Mouse (Mus musculus) urinary bladder, postnatal 4 days (tissue): ENCODE results near the gene Prmt1.
"Not testable (repeated sequence)": the region's sequence is repeated elsewhere in the genome, so short reads cannot be mapped to it uniquely, and the experiment has no call there.

Source experiments
- DNase-seq, 2 experiments: peaks; one replicate each; pipeline ENCODE4 v3.0.0; 2021 to 2022; ENCODE audit warnings: low spot score in 2 of 2

The Prmt1 gene

DNA sequence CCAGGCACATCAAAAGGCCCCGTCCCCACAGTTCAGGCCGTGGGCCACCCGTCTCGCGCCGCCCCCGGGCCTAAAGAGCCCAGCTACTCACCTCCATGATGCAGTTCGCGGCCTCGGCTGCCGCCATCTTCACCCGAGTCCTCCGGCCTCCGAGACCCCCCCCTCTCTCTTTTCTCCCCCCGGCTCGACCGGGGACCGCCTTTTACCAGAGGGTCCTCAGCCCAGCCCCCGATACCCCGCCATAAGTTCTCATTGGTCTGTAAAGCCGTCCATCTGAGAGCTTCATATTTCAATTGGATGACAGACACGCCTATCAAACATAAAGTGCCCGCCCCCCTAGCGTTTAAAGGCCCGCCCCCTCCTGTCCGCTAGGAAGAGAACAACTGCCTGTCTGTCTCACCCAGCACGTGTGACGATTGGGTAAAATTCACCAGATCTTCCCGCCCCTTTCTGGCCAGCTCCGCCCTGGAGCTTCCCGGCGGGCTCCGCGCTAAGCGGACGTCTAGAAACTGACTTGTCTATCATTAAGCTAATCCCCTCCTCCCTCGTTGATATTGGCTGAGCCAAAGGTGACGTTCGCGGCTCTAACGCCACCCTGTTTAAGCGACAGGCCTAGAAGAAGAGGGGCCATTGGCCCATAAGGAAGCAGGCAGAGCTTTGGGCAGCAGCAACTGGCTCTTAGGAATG is at the start of gene Prmt1:
Prmt1 (minus strand) TSS at position 377 of the 687 bp plus-strand sequence.
- peak; percentile 96 to 99 for DNase-seq

DNA sequence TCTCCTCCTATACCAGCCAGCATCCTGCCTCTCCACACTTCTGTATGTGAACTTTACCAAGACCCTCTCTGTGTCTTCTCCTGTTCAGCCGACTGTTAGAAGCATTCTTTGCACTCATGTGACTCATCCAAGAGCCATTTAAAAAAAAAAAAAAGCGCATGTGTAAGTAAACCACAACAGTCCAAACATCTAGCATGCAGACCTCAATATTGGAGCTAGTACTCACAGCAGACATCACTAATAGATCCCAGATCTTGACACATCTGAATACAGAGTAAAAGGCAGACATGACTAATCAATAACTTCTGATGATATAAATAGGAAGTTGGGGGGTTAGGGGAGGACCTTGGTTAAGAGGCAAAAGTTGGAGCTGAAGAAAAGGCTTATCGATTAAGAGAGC is 49.3 kb upstream of the Prmt1 start:
- no peak for DNase-seq

DNA sequence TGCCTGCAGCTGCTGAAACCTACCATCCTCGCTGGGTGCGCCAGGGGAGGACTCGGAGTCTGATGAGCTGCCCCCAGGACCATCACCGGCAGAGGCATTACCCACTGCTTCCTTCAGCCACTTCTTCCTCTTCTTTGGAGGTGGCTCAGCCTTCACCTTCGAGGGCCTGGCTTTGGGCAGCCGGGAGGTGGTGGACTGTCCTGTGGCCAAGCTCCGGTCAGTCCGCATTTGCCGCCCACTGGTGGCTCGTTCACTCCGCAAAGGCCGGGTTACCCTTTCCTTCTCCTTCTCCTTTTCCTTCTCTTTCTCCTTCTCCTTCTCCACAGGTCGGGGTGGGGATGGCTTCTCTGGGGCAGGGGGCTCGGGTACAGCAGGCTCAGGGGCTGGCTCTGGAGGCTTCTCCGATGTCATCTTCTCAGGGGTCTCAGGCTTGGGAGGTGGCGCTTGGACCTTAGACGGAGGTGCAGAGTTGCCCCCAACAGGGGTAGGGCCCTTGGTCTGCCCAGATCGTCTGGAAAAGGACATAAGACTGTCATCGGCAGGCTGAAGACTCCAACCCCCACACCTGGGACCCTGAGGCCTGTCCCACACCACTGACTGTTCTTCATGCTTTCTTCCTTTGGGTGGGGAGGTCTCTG is 47.5 kb upstream of the Prmt1 start:
- no peak for DNase-seq

DNA sequence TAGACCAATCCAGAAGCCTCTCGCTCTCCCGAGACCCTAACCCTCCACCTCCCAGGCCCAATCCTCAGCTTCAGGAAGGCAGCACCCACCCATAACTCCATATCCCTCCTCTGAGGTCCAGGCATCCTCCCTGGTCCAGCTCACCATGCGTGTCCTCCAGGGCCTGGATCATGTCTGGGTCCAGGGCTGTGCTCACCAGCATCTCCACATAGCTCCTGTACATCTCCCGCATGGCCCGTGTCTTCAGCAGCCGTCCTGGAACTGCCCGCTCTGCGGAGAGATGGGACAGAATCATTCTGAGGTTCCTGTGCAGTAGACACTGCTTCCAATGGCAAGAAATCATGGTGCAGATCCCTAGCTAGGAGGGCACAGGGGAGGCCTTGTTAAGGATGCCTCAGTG is 44.5 kb upstream of the Prmt1 start:
- DNase-seq, result no peak

DNA sequence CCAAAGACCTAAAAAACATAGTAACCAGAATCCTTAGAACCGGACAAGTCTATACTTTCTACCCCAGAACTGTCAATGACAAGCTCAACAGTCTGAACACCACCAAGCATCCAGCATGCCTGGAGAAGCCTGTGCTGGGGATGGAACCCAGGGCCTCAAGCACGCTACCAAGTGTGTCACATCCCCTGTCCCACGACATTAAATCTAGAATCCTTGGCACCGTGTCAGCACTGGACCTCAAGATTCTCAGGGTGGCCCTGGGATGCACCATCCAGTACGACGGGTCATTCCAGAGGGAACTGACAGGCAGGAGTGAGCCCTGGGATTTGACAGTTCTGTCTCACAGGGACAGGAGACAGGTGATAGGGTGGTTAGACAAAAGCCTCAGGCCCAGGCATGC is 43.6 kb upstream of the Prmt1 start:
- DNase-seq, result no peak

DNA sequence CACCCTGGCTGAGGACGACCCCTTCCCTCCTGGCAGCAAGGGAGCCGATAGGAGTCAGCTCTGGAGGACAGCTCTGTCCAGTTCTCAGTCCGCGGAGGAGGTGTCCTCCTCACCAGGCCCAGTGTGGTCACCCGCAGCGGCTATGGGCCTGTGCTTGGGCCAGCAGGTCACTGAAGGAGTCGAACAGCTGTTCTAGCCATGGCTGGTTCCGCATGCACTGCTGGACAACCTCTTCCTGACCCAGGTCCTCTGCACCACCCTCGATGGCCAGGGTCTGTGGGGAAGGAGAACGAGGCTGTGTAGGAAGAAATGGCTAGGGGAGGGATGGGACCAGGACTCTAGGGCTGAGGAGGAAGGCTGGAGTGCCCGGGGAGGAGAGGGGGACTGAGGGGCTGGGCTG is 42.0 kb upstream of the Prmt1 start:
- DNase-seq, result no peak

DNA sequence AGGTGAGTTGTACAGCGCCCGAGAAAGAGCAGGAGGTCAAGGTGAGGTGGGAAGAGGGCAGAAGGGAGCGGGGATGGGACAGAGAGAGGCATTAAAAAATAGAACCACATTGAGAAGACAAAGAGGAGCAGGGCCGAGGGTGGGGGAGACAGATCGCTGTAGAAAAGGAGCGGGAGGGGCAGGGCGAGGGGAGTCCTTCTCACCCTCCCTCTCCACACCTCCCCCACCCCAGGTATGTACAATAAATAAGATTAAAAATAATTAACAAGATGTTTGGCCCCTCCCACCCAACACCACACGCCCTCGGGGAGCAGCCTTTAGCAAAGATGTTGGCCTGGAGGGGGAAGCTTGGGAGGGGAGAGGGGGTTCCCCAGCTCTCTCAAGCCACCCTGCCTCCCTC is 41.4 kb upstream of the Prmt1 start:
- DNase-seq, result no peak

DNA sequence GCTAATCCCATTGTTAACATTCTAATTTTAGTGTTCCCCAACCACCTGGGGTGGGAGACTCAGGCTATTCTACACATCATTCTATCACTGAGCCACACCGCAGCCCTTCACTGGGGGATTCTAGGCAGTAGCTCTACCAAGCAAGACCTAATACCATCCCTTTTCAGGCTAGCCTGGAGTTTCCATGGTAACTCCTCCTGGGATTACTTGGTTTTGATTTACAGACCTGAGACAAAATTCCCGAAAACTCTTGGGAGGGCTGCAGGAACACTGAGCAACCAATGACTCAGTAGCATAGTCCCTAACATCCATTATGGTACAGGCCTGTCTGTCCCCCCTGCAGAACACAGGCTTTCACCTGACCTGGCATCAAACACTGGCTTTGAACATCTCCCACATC is 39.9 kb upstream of the Prmt1 start:
- DNase-seq, result no peak

DNA sequence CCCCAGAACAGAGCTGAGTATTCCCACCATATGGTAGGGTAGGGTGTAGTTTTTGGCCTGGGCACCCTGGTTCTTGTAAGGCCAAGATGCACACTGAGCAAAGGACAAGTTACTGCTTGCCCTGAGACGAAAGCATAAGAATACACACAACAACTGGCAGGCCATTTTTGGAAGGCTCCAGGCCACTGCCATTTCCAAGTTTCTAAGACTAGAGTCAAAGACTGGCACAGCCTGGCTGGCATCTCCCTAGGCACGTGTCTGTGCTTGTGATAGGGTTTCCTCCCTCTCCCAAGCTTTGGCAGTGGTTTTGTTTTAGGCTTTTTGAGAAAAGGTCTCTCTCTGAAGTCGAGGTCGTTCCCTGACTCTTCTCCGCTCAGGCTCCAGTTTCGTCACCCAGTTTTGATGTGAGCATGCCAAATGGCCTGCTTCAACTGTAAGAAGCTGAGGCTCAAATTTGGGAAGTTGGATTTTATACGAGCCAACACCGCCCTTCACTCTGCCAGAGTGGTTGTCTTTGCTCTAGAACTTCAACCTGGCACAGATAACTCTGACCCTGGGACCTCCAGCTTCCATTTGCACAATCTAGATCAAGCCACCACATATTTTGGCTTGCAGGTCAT is 39.3 kb upstream of the Prmt1 start:
- DNase-seq, result no peak

DNA sequence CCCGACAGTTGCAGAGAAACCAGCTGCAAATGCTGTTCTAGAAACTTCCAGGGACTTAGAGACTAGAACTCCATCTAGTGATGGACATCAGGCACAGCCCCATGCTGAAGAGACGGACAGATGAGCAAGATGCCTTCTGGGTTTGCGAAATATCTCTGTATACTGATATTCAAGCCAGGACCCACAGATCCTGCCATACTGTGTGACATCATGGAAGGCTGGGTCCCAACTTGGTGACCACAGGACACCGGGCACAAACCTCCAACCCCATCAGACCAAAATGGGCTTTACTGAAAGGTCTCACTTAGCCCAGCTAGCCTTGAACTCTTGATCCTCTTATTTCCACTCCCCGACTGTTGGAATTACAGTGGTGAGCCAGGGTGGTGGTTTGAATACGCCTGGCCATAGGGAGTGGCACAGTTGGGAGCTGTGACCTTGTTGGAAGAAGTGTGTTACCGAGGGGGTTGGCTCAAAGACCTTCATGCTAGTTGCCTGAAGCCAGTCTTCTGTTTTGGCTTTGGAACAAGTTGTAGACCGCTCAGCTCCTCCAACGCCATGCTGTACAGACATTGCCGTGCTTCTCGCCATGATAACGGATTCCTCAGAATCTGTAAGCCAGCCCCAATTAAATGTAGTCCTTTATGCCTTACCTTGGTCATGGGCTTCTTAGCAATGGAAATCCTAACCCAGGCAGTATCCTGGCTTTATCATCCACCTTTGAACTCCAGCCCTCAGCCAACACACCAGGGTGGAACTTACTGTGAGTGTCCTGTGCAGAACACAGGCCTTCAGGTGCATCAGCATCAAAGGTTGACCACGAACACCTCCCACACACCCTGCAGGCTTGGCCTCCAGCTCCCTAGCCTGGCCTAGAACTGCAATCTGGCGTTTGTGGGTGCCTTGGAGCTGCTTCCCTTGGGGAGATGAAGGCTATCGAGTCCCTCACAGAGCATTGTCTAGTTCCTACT is 38.2 kb upstream of the Prmt1 start:
- DNase-seq, result no peak

DNA sequence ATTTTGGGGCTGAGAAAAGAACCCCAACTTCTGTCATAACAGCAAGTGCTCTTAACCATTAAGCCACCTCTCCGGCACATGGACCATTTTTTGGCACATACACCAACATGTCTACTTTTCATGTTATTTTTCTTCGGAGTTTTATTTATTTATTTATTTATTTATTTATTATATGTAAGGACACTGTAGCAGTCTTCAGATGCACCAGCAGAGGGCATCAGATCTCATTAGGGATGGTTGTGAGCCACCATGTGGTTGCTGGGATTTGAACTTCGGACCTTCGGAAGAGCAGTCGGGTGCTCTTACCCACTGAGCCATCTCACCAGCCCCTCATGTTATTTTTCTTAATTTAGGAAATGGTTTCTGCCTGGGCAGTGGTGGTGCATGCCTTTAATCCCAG is 37.3 kb upstream of the Prmt1 start:
- DNase-seq, result not testable (repeated sequence)

DNA sequence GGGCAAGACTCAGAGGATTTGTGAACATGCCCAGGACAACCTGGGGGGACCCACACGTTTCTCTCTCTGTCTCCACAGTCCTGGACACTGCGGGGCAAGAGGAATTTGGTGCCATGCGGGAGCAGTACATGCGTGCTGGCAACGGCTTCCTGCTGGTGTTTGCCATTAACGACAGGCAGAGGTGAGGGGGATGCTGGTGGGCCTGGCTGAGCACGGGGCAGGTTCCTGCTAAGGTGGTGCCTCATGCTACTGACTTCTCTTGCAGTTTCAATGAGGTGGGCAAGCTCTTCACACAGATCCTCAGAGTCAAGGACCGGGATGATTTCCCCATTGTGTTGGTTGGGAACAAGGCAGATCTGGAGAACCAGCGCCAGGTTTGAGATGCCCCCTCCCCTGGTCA is 33.9 kb upstream of the Prmt1 start:
- DNase-seq, result no peak

DNA sequence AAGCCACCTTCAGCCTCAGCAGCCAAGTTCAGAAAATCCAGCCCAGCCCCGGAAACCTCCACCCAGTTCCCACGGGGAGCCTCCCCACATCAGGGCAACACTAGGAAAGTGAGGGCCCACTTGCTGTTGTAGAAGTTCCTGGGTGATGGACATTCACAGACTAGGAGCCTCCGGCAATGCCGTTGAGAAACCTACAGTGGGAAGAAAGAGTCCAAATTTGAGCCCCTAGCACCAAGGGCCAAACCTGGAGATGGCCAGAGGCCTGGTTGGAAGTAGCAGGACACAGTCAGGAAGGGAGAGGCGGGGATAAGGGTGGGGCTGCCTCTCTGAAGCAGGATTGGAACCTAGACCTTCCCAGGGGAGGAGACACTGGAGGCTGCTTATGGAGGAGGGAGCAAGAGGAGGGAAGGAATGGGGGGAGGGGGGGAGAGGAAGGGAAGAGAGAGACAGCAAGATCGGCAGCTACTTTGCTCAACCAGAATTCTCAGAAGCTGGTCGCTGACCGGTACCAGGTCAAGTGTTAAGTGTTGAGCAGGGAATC is 32.7 kb upstream of the Prmt1 start:
- DNase-seq, result peak in 1 of 2 experiments; percentile 61

DNA sequence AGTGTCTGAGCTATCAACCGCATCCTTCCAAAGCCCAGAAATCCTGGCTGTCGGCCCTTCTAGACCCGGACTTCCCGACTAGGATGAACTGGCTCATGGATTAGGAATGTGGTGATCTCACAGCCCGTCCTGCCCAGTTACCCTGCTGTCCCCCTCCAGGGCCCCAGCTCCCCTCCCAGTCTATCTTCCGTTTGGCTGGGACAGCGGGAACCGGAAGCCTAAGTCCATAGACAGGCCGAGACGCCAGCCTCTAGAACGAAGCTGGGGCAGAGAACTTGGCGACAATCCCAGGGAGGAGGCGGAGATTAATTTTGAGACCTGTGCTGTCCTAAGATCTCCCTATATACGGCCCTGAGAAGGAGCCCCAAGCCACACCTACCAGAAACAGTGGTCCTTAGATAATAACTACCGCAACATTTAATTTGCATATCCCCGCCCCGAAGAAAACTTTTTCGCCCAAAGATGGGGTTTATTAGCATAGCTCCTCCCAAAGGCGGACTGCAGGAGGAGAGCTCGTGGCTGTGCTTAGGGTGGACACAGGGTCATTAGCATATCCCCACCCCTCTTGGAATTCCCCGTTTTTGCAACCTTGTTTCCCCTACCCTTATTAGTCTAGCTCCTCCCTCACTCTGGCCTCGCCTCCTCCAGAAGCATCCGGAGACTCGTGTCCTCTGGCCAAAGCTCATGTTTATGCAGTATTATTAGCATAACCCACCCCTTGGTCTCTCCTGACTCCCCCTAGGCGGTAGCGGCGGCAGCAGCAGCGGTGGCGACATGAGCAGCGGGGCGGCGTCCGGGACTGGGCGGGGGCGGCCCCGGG is 31.1 kb upstream of the Prmt1 start, which contains the start of gene Rras:
Rras (plus strand) TSS at position 720 of the 820 bp plus-strand sequence.
- DNase-seq, result peak; percentile 92 to 94

DNA sequence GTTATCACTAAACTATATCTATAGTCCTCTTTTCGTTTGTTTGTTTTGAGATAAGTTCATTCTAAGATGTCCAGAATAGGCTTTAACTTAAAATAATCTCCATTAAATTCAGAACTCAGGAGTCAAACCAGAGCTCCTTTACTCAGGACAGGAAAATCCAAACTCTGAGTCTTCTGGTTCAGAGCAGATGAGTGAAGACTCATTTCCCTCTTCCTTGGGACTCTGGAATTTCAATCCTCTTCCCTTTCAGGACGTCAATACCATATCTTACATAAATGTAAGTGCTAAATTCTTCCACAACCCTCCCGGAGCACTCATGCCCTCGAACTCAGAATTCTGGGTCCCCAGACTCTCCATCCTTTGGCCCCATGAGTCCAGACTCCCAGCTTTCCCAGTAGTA is 30.4 kb upstream of the Prmt1 start:
- DNase-seq, result no peak

DNA sequence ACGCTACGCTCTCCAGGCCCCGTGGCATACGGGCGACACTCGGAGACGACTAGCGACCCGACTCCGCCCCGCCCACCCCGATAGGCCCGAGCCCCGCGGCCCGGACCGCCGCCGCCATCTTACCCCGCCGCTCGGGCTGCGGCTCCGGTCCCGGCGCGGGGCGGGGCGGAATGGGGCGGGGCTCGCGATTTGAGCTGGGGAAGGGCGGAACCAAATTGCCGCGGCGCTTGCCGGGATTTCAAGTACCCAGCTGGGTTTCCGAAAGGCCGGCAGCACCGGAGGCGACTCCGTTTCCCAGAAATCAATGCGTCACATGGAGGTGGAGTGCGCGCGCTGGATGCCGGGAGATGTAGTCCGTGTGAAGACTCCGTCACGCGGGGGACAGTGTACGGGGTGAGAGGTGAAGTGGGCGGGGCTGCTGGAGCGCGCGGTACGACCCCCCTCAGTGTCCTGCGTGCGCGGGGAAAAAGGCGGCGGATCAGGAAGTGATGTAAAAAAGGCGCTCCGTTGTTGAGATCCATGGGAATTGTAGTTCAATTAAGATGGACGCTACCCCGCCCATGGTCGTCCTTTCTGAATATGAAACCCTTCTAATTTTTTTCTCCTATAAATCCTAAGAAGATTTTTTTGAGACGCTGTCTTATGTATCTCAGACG is 29.7 kb upstream of the Prmt1 start, which contains the start of gene Scaf1:
Scaf1 (minus strand) TSS at position 407 of the 656 bp plus-strand sequence.
- DNase-seq, result peak; percentile 99 to 100

DNA sequence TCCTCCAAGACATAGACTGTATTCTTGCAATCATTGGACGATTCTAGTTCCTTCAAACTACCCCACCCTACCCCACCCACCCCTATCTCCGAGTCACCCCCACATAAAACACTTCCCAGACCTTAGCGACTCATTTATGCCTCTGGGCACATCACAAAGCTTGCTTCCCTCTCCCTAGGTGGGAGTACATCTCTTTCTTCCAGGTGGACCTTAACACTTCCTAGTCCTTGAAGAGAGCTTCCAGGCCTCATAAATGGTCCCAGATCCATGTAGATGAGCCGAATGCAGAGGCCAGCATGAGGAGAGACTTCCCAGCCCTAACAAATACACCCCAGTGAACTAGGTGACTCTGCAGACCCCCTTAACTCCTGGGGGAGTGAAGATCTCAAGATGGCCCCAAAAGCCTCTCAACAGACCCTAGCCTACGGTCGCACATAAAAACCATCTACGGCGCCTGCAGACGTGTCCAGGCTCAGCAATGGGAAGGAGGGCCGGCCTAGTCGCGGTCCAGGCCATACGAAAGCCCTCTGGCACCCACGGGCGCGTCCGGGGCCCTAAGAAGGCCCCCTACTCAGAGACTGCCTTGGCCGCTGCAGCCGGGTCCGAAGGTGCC is 29.1 kb upstream of the Prmt1 start:
- no peak for DNase-seq

DNA sequence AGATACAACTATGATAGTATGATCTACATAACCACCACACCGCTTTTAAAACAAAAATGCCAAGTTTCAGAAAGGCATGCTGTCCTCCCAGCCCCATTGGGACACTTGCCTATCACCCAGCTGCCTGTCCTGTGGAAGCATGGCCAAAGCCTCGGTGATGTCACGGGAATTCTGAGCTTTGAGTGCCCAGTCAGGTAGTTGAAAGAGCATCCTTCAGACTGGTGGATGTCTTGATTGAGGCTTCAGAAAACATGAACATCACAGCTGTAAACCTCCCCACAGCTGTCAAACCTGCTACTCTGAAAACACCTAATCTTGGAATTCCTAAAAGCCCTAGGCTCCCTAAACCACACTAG is 27.7 kb upstream of the Prmt1 start:
- DNase-seq, result no peak

DNA sequence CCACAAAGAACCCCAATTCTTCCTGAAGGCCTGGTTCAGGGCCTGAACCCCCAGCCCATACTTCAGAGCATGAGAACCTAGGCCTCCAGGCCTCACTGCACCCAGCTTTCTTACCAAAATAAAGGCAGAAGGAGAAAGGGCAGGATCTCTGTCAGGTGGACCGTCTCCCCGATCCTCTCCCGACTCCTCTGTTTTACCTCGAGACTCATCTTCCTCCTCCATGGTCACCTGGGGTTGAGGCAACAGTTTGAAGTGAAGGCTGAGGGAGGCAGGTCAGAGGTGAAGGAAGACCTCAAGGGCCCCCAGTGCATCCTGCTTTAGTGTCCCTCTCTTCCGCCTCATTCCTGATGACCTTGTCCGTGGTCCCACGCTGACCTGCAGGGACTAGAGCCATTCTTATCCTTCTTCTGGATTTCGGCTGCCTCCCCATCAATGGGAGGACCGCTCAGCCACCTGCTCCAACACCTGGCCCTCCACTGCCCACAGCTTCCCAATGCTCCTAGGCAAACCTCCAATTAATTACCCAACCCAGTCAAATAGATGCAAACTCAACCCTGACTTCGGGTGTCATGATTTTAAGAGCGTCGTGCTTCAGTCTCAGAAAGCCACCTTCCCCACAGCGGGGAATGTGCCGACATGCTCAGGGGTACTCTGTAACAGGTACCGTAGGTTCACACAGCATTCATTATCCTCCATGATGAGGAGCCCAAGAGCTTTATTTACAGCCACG is 27.2 kb upstream of the Prmt1 start:
- no peak for DNase-seq
